10 mouse cellular contexts compared by ENCODE assay signal in genomic region chr8:94861352-94861910, GRCm38 (mm10). TPM values are rescaled to one million over a fixed set of nuclear protein-coding genes. Genes with fewer than 3 reads are reported as not detected.
DNase-seq lines count a peak whose midpoint lies in the region; ATAC-seq and TF ChIP-seq lines count a peak whose summit lies in the region.
"Had no signal": no experiment of that assay in that cellular context is flagged by ENCODE, and none has a peak within 500 bp of the region (broad histone marks: within the 10 kb centered on the region; RNA-seq: fewer than 3 reads in every experiment).

No protein-coding gene starts in this region.

- H3K27ac ChIP-seq in liver, embryonic 12.5 days, result no peak overlapping the region
- H3K27ac ChIP-seq: limb, embryonic 13.5 days had no signal

- peak; percentile 71 for DNase-seq in layer of hippocampus, adult 11-12 months (ENCODE audit: low spot score)
- no peak for DNase-seq in layer of hippocampus, adult 9-10 months (ENCODE audit: low spot score)
- DNase-seq in ES-CJ7 (ENCODE audit: low read depth, low spot score), result peak; percentile 77
- DNase-seq in brain, embryonic 14.5 days (ENCODE audit: low read depth), result peak; percentile 57
- peak; percentile 70 to 82 for DNase-seq in heart, postnatal 14 days
- DNase-seq in right cerebral cortex, postnatal 25 days, result peak; percentile 24
- no peak for DNase-seq in ovary, adult 18-20 months (ENCODE audit: low spot score)

- peaks cover 72% of the 10 kb centered on the region for H3K4me1 ChIP-seq in liver, embryonic 12.5 days

- H3K36me3 ChIP-seq in liver, embryonic 12.5 days, result peaks cover 74% of the 10 kb centered on the region

- no peaks in the 10 kb centered on the region for H3K9me3 ChIP-seq in liver, embryonic 12.5 days (replicated peaks)
- H3K9me3 ChIP-seq: limb, embryonic 13.5 days had no signal

- peak; percentile 79; the same call in 1 of the 2 replicates for TF ChIP-seq CTCF in brain, embryonic 14.5 days (IDR thresholded peaks at IDR 0.05; ENCODE audit: borderline replicate concordance, extremely low read depth, insufficient read depth, insufficient read length)

- H3K9ac ChIP-seq in liver, embryonic 12.5 days, result no peak overlapping the region

- no peak for TF ChIP-seq POLR2A in brain, embryonic 14.5 days (IDR thresholded peaks at IDR 0.05; ENCODE audit: borderline replicate concordance, extremely low read depth, insufficient read depth, insufficient read length, poor library complexity, severe bottlenecking)

- intact Hi-C loops in heart, postnatal 14 days (cut with DNase I), result no loop called here

- WGBS in liver, embryonic 12.5 days (ENCODE audit: insufficient replicate concordance), result 70% methylated on average over 8 of the region's 8 CpGs

- no peak overlapping the region for H3K4me3 ChIP-seq in liver, embryonic 12.5 days
- H3K4me3 ChIP-seq: erythroblast, embryonic 14.5 days; limb, embryonic 13.5 days had no signal

- no peaks in the 10 kb centered on the region for H3K27me3 ChIP-seq in liver, embryonic 12.5 days (replicated peaks)
- H3K27me3 ChIP-seq: limb, embryonic 13.5 days had no signal

- ATAC-seq in liver, embryonic 12.5 days, result 0 out of 2 replicates have a peak, but pooled peaks have one; percentile 50

- H3K4me2 ChIP-seq in liver, embryonic 12.5 days, result no peak overlapping the region
- H3K4me2 ChIP-seq: limb, embryonic 13.5 days had no signal

RNA-seq across cellular contexts. Expression of gene Polr2c, which starts 4.2 kb away (rescaled TPM):
- 98.3 and 144 TPM in 2 replicates for polyA plus RNA-seq in brain, embryonic 14.5 days (2012; rRNA removed)
- 10 to 100 TPM; 65.4 to 65.8 TPM for total RNA-seq in heart, postnatal 14 days (2021)
- polyA plus RNA-seq in liver, embryonic 12.5 days (2016; fragmentation: Nextera tagmentation; extraction: Ambion mirVana), result 107 and 112 TPM in 2 replicates

RNA-seq across cellular contexts. Expression of gene Dok4, which starts 14.7 kb away (rescaled TPM):
- 82.4 and 85.0 TPM in 2 replicates for polyA plus RNA-seq in brain, embryonic 14.5 days (2012; rRNA removed)
- total RNA-seq in heart, postnatal 14 days (2021), result 10 to 100 TPM; 23.3 to 26.5 TPM
- polyA plus RNA-seq in liver, embryonic 12.5 days (2016; fragmentation: Nextera tagmentation; extraction: Ambion mirVana), result 13.8 and 14.6 TPM in 2 replicates

RNA-seq across cellular contexts. Expression of gene Ciapin1, which starts 23.3 kb away (rescaled TPM):
- 81.3 and 82.0 TPM in 2 replicates for polyA plus RNA-seq in brain, embryonic 14.5 days (2012; rRNA removed)
- 10 to 100 TPM; 76.8 to 92.4 TPM for total RNA-seq in heart, postnatal 14 days (2021)
- 80.9 and 83.4 TPM in 2 replicates for polyA plus RNA-seq in liver, embryonic 12.5 days (2016; fragmentation: Nextera tagmentation; extraction: Ambion mirVana)

RNA-seq across cellular contexts. Expression of gene Coq9, which starts 23.3 kb away (rescaled TPM):
- 60.1 and 62.3 TPM in 2 replicates for polyA plus RNA-seq in brain, embryonic 14.5 days (2012; rRNA removed)
- total RNA-seq in heart, postnatal 14 days (2021), result 100 to 1,000 TPM; 400 to 427 TPM
- polyA plus RNA-seq in liver, embryonic 12.5 days (2016; fragmentation: Nextera tagmentation; extraction: Ambion mirVana), result 55.1 and 57.2 TPM in 2 replicates

RNA-seq across cellular contexts. Expression of gene Ccl17, which starts 51.2 kb away (rescaled TPM):
- 0.18 TPM in 1 of 2 replicates, not detected in the other for polyA plus RNA-seq in brain, embryonic 14.5 days (2012; rRNA removed)
- total RNA-seq in heart, postnatal 14 days (2021), result not detected
- 0.36 TPM in 1 of 2 replicates, not detected in the other for polyA plus RNA-seq in liver, embryonic 12.5 days (2016; fragmentation: Nextera tagmentation; extraction: Ambion mirVana)
- polyA plus RNA-seq: erythroblast, embryonic 14.5 days had no signal

Comparison
In these comparisons a context has a peak if more than half of its experiments do, and no peak if none do; other contexts are left out.
1. DNase-seq: peak in layer of hippocampus, adult 11-12 months (single experiment), ES-CJ7 (single experiment), brain, embryonic 14.5 days (single experiment), heart, postnatal 14 days (2 of 2) and right cerebral cortex, postnatal 25 days (single experiment); none in layer of hippocampus, adult 9-10 months (single experiment) and ovary, adult 18-20 months (single experiment).